Mouse (Mus musculus): ENCODE measurements around the gene Hist1h4k. TPM values are rescaled to one million over a fixed set of nuclear protein-coding genes. Genes with fewer than 3 reads are reported as not detected.
"Not testable (repeated sequence)": the region's sequence is repeated elsewhere in the genome, so short reads cannot be mapped to it uniquely, and the experiment has no call there.

Hist1h4k gene
- total RNA-seq, 2 experiments from 2014 or later: 439 to 508 TPM

GRCm38 (mm10) chr13:21754294-21755001 lies 4.1 kb upstream of the Hist1h4k start:
- DNase-seq: not testable (repeated sequence)

GRCm38 (mm10) chr13:21753524-21754285 lies 3.4 kb upstream of the Hist1h4k start, which contains the start of the genes Hist1h2ak and Hist1h2bn:
Hist1h2ak (minus strand) TSS chr13:21753827.
Hist1h2bn (plus strand) TSS chr13:21754123.
- peak; percentile 19 for DNase-seq

- DNase-seq: no peak
These were observed 2.8 kb upstream of the Hist1h4k start for GRCm38 (mm10) chr13:21753051-21753523.

- DNase-seq: no peak
These were observed 2.1 kb upstream of the Hist1h4k start for GRCm38 (mm10) chr13:21752356-21752755.

- DNase-seq: no peak
These were observed 1.5 kb upstream of the Hist1h4k start for GRCm38 (mm10) chr13:21751827-21752226.

- DNase-seq: no peak
These were observed 1.1 kb upstream of the Hist1h4k start for GRCm38 (mm10) chr13:21751417-21751816.

GRCm38 (mm10) chr13:21749387-21750158 lies 732 bp downstream of the Hist1h4k start:
- no peak for DNase-seq

GRCm38 (mm10) chr13:21745006-21745405 lies 5.3 kb downstream of the Hist1h4k start:
- DNase-seq: no peak

GRCm38 (mm10) chr13:21734906-21735767 lies 15.2 kb downstream of the Hist1h4k start, which contains the start of gene Hist1h4j:
Hist1h4j (plus strand) TSS chr13:21735064.
- peak; percentile 60 for DNase-seq

- DNase-seq: peak; percentile 54
These were observed 16.0 kb downstream of the Hist1h4k start for GRCm38 (mm10) chr13:21734010-21734905.

GRCm38 (mm10) chr13:21733466-21733865 lies 16.8 kb downstream of the Hist1h4k start:
- no peak for DNase-seq

- no peak for DNase-seq
These were observed 20.8 kb downstream of the Hist1h4k start for GRCm38 (mm10) chr13:21729544-21729943.

GRCm38 (mm10) chr13:21727948-21728572 lies 22.2 kb downstream of the Hist1h4k start:
- no peak for DNase-seq

- DNase-seq: no peak
These were observed 27.1 kb downstream of the Hist1h4k start for GRCm38 (mm10) chr13:21722993-21723836.

- no peak for DNase-seq
These were observed 27.9 kb downstream of the Hist1h4k start for GRCm38 (mm10) chr13:21722373-21722925.

- peak; percentile 22 for DNase-seq
These were observed 28.4 kb downstream of the Hist1h4k start, which contains the start of gene Hist1h2bm for GRCm38 (mm10) chr13:21721757-21722372. Hist1h2bm (plus strand) TSS chr13:21722044.

GRCm38 (mm10) chr13:21721107-21721756 lies 29.1 kb downstream of the Hist1h4k start:
- not testable (repeated sequence) for DNase-seq
